Mouse (Mus musculus) left cerebral cortex, postnatal 10 days (tissue): ENCODE data around the gene Golga7b. TPM values are rescaled to one million over a fixed set of nuclear protein-coding genes. Genes with fewer than 3 reads are reported as not detected.

Source experiments
- DNase-seq, 2 experiments: peaks; one replicate each; pipeline ENCODE4 v3.0.0; 2021 to 2022; ENCODE audit warnings: low spot score in 2 of 2, mixed read lengths in 1 of 2; ENCODE audit errors: extremely low spot score in 1 of 2
- intact Hi-C: fragments of 180-260 bp; cut with DNase I; formaldehyde crosslinking; loops from one replicate; pipeline ENCODE4 v1.15.1; 2025
- total RNA-seq, 2 experiments: library from RNA; stranded (reverse); gene quantifications; 2 replicates each; pipeline ENCODE4 v1.2.3; 2021

Gene Golga7b
- total RNA-seq, 2 experiments from 2014 or later, result 137 to 138 TPM

DNA sequence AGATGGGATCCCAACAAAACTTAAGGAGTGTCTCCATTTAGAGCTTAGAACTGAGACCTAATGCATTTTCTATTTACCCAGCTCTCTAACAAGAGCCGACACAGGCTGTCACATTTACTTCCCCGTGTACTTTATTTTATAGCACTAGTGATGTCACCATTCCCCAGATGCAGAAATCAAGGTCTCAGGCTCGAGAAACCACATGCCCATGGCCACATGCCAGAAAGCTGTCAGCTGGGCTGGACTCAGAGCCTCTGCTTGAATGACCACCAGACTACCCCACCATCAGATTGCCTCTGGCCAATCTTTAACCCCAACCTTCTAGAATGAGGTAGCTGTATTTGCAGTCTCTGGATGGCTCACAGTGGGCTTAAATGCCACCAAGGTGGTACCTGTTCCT is 4.0 kb upstream of the Golga7b start:
- DNase-seq, result no peak
- intact Hi-C loops, result no loop called here

DNA sequence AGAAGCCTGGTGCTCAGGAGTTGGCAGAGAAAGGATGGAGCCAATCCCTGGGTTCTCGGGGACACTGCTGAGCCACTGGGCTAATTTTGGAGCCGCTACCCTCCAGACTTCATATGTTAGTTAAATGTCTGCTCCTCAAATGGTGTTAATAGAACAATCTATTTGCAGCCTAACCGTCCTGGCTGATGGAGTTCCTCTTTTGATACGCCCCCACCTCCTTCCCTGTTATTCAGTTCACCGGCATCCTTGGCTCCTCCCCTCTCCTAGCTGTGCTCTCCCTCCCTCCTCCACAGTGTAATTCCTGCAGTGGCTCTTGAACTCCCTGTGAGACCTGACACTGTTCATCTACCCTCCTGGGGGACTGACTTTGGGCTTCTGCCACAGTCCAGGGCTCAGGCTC is 748 bp upstream of the Golga7b start:
- no peak for DNase-seq
- intact Hi-C loops, result no loop called here

DNA sequence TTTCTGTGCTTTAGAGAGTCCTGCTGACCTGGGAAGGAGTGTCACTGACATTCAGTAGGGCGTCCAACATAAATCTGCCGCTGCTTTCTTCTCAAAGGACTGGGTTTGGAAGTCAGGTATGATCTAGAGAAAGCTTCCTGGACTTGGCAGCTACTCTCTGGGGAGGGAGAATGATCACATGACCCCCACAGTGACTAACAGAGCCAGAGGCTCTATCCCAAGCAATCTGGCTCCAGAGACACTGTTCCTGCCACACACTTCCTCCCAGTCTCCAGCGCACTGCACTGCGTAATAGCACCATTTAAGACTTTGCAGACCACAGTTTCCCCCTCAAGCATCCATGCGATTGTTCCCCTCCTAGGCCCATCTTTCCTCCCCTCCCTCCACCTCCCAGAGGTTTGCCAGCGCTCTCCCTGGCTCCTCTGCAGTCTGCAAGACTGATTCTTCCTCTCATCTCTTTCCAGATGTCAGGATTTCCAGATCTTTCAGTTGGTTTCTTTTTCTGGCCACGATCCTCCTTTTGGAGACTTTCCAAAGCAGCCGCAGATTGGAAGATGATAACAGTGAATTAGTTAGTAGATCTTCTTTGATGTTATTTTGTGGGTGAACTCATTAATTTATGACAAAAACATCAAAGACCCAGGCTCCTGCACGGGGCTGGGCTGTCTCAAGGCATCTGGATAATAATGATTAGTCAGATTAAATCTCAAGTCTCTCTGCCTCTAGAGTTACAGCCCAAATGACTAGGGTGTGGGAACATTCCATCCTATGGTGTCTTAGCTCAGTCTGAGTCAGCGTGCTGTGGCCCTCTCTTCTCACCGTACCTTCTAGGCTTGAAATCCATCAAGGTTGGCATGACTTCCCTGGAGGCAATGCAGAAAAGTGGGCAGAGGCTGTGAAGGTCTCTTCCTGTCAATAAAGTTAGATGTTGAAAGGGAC is 2.9 kb downstream of the Golga7b start:
- no peak for DNase-seq
- intact Hi-C loops, result no loop called here

DNA sequence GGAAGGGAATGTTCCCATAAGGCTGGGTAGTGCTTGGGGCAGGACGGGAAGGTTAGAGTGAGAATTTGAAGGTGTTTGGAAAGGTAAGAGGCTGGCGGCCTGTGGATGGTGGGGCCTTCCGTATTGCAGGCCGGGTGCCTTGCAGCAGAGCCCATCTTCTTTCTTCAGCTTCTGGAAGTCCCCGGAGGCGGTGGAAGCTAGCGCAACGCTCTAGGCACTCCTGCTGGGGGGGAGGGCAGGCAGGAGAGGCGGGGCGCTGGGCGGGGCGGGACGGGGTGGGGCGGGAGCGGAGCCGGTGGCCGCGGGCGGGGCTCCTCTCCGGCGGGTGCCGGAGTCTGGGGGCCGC is 8.0 kb downstream of the Golga7b start:
- intact Hi-C loops, result loop anchor here (5.0 kb wide), 1 partner anchor 38 kb away; no protein-coding TSS in a partner anchor
- peak; percentile 67 to 73 for DNase-seq

DNA sequence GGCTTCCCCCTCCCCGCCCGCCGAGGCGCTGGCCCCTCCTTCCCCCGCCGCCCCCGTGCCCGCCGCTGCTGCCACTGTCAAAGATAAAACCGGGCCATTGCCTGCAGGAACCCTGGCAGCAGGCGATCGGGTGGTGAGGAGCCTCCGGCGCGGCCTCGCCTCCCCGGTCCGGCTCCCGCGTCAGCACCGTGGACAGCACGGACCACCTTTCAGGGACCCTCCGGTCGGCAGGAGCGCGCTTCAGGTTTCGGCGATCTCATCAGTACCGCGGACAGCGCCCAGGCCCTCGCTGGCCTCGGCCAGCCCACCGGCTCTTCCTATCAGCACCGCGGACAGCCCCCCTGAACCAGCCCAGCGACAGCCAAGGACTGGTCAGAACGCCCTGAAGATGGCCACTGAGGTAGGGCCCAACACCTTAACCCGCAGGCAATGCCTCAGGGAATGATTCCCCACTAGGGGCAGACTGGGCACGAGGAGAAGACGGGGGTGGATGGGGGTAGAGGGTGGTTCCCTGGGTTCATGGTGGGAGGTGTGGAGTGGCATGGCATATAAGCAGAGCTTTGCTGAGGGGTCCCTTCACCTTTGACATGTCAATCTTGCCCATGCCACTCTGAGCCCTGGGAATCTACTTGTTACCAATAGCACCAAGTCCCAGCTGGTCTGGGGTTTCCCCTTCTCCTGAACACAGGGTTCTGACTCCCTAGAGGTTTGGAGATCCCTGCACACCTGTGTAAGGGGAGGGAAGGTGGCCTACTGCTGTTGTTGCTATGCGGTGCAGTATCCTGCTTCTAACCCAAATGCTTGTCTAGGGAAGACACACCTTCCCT is 8.6 kb downstream of the Golga7b start:
- intact Hi-C loops, result loop anchor here (5.0 kb wide), 1 partner anchor 39 kb away; no protein-coding TSS in a partner anchor
- peak; percentile 50 to 88 for DNase-seq

DNA sequence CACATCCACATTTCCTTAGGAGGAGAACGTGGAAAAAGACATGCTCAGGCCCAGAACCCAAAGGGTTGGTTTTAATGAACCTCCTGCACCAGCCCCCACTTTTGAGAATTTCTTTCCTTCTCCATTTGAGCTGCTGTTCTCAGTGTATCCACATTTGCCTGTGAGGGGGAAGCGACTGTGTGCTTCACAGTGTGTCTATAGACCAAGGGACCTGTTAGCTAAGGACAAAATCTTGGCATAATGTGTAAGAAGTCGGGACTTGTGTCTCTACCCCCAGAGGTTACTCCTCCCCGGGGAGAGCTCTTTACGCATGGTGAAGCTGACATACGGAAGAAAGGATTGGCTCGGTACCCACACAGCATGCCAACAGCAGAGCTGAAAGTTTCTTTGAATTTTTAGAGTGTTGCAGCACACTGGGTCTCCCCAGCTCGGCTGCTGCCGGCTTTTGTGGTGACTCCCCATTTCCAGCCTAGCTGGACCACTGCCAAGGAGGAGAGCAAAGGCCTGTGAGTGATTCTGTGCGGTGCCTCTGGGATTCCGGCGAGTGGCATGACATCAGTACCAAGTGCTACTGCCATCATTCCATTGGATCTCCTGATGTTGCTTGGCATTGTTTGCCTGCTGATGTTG is 9.4 kb downstream of the Golga7b start:
- DNase-seq, result peak in 1 of 2 experiments; percentile 64

DNA sequence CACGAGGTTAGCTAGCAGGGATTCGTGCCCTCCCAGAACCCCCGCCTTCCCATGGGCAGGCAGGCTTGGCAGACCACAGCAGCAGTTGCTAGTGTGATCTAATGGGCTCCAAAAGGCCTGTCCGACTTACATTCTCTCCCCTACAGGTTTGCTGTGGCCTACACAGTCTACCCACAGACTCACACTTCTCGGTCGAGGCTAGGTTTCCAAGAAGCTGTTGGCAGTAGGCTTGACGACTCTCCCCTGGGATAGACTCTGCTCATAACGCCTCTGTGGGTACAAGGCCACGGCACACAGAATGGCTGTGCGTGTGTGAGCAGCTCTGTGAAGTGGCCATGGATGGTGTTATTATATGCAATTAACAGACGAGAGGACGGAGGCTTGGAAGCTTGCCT is 9.9 kb downstream of the Golga7b start:
- no peak for DNase-seq
- intact Hi-C loops, result loop anchor here (5.0 kb wide), 1 partner anchor 40 kb away; no protein-coding TSS in a partner anchor

More for the DNA sequence above, 9.4 kb downstream of the Golga7b start:
- intact Hi-C loops, result loop anchor here (5.0 kb wide), 1 partner anchor 39 kb away; no protein-coding TSS in a partner anchor

DNA sequence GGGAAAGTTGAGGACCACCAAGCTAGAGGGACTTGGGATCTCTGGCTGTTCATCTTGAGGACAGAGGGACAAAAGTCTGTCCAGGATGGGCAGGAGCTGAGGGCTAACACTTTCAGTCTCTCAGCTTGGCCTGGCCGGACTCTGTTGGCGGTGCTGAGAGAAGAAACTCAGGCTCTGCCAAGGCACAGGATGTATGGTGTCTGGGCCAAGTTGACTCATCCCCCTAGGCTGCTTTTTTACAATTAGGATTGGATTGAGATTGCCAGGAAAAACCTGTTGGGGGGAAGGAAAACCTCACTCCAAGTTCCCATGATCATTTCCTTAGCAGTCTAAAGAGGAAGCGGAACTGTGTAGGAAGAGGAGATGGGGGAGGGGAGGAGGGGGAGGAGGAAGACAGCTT is 10.7 kb downstream of the Golga7b start:
- no peak for DNase-seq
- intact Hi-C loops, result loop anchor here (5.0 kb wide), 1 partner anchor 41 kb away; no protein-coding TSS in a partner anchor

DNA sequence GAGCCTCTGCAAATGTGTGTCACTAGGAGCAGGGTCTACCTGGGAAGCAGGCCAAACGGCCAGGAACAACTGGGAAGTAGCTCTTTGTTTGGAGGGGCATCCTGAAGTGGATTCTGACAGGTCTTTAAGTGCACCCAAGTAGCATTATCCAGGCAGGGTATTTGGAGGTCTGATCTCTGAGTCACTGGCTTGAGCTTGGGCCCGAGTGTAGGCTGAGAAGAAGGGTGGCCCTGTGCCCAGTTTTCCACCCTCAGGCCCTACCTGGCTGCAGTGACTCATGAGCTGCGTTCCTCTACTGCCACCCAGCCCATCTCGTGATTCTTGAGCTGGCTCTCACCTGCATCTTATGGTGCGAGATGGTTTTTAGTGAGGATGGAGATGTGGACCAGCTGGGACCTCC is 11.2 kb downstream of the Golga7b start:
- intact Hi-C loops, result loop anchor here (5.0 kb wide), 1 partner anchor 41 kb away; no protein-coding TSS in a partner anchor
- DNase-seq, result no peak

DNA sequence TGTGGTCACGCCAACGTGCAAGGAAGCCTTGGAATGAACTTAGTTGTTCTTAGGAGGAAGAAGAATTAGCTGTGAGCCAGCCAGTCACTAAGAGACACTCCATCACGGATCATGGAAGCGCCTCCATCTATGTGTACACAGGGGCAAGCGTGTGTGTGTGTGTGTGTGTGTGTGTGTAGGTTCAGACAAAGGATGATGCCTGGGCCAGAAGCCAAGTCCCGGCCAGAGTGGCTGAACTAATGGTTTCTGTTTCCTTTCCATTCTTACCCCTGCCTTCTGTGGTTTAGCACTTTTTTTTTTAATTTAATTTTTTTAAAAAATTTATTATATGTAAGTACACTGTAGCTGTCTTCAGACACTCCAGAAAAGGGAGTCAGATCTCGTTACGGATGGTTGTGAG is 13.1 kb downstream of the Golga7b start:
- intact Hi-C loops, result no loop called here
- DNase-seq, result no peak

DNA sequence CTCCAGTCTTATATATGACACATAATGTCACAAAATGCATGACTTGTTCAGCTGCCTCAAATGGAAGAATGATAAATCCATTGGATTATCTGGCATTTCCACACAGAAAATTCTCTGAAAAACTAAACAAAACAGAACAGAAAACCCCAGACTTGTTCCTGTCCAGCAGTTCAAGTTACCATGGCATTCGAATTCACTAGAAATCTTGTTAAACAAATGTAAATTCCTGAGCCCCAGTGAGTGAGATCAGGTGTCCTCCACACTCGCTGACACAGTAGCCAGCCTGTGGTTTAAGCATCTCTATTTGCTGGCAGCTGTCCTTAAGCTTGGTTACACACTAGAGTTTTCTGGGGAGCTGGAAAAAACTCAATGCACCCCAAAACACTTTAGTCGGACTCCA is 16.1 kb downstream of the Golga7b start:
- intact Hi-C loops, result no loop called here
- DNase-seq, result no peak

DNA sequence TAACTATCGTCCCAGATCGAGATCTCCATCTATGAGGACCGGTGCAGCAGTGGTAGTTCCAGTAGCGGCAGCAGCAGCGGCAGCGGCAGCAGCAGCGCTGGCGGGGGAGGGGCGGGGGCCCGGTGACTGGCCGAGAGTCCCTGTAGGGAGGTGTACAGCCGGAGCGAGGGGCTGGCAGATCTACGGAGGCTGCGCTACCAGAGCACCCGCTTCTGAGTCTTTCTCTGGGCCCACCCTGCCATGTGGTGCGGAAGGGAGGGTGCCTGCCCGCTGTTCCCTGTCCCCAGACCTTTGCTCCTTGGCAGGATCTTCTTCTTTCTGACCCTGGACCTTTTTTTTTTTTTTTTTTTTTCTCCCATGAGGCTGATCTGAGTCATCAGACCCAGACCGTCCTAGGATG is 21.0 kb downstream of the Golga7b start:
- peak in 1 of 2 experiments; percentile 63 for DNase-seq
- intact Hi-C loops, result loop anchor here (5.0 kb wide), 1 partner anchor 71 kb away; no protein-coding TSS in a partner anchor

DNA sequence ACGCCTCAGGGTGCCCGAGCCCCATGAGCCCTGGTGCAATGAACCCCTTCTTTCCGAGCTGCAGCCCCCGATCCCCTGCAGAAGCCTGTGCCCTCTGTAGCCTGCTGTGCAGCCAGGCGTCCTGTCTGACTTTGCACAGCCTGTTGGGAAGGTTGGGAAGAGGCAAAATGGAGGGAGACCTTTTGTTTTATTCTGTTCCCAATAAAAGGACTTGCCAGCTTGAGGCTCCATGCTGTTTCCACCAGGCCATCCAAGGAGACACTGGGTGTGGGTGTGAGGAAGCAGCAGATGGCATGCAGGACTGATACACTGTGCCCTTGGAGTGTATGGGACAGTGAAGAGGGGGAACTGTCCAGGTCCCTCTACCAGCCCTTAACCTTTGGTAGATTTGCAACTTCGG is 22.7 kb downstream of the Golga7b start:
- no peak for DNase-seq
- intact Hi-C loops, result loop anchor here (5.0 kb wide), 1 partner anchor 53 kb away; no protein-coding TSS in a partner anchor

DNA sequence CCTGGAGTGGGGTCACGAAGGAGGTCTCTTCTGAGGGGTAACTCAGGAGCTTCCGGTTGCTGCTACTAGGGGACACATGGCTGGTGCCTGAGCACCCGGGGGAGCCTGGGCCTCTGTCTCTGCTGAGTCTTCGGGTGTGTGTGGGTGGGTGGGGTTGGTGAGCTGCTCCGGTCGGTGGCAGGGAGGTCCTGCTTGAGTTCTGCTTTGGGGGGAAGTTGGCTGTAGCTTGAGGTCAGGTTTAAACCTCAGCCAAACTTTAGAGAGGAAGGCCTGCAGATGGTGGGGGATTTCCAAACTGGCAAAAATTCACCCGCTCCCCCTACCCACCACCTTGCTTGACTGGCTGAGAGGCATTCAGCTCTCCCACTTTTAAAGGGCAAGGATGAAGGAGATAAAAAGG is 23.8 kb downstream of the Golga7b start:
- intact Hi-C loops, result loop anchor here (5.0 kb wide), 1 partner anchor 54 kb away; no protein-coding TSS in a partner anchor
- DNase-seq, result no peak

DNA sequence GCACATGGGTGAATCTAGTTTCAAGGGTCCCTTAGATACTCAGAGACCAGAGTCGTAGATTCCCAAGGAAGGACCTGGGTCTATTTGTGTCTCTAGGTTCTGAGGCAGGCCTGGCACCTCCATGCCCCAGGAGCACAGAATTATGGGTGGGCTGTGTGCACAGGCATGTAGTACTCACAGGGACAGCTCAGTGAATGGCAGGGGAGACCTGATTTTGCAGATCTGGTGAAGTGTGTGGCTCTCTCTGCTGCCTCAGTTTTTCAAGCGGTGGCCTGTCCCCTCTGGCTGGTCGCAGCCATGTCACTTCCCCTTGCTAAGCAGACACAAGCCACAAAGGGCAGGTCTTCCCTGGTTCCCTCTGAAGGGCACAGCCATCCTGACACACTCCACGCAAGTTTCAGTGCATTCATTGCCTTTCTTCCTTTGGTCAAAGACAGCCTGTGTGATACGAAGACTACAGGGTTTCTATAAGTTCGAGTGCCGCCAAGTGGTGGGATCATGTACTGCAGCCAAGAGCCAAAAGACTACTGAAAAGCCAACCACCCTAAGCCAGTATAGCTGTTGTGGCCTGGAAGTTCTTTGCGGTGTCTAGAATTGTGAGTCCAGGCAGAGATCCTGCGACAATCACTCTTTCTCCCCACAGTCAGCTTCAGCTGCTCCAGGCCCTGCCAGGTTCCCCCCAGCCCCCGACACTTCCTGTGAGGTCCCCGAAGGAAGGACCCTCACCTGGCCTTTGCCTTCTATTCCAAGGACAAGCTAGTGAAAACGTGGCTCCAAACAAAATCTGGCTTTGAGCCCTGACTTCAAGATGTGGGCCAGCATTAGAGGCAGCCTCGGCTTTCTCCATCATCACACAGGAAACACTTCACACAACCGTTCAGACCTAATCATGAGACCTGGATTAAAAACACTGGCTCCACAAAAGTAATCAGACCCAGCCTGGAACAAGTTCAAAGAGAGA is 24.9 kb downstream of the Golga7b start:
- intact Hi-C loops, result loop anchor here (5.0 kb wide), 1 partner anchor 55 kb away; no protein-coding TSS in a partner anchor
- peak; percentile 76 to 87 for DNase-seq

DNA sequence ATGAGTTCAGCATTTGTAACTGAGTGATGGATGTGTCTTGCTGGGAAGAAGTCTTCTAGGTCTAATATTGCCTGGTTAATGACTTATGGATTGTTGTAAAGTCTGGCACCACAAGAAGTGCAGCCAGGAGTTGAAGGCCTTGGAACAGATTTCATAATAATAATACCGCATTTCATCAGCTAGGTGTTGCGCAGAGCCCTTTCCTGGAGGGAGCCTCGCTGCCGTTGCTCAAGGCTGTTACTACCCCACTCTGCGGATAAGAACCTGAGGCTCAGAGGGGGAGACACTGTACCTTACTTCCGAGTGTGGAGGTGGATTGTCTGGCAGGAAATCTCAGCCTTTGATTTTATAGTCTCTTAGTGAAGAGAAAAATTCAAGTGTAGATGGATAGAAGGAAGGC is 29.9 kb downstream of the Golga7b start:
- no peak for DNase-seq
- intact Hi-C loops, result no loop called here

DNA sequence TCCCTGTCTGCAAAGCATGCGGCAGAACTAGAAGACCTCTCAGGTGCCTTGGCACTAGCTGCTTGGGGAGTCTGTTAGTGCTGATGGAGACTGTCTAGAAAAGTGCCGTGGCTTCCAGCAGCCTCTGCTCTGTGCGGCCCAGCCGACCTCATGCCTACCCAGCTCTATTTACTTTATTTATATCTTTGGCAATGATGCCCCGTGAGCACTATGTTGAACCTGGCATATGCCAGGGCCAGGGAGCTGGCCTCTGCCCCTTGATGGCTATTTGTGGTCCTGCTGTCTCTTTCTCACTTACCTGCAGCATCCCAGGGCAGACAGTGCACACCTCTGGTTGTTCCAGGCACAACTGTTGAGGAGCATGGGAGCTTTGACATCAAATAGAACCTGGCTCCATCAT is 31.1 kb downstream of the Golga7b start:
- DNase-seq, result no peak
- intact Hi-C loops, result no loop called here

DNA sequence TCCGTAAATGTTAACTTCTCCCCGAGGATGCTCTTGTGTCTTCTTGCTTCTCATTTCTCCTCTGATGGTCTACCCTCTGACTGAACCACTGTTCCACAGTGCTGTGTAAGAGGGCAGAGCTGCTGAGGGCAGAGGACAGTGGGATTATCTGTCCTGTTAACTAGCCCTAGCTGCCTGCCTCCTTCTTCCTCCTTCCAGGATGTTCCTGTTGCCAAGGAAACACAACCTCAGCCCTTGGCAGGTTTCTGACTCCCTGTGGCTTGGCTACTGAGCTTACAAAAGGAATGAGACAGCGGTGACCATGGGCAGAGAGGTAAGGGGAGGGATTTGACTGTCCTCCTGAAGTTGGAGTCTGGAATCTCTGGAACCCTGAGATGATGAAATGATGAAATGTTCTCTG is 32.2 kb downstream of the Golga7b start:
- no peak for DNase-seq
- intact Hi-C loops, result no loop called here
